Mouse (Mus musculus) small intestine, adult 2 months (tissue): ENCODE measurements around the gene Rpa2. TPM values are rescaled to one million over a fixed set of nuclear protein-coding genes. Genes with fewer than 3 reads are reported as not detected.
"Not testable (repeated sequence)": the region's sequence is repeated elsewhere in the genome, so short reads cannot be mapped to it uniquely, and the experiment has no call there.

Experiments used
- H3K27ac ChIP-seq: fragments of 200-500 bp; 2 replicates; pipeline ENCODE4 v1.5.1; 2012; ENCODE audit warnings: low read depth, low read length, control low read depth, inconsistent platforms; ENCODE audit not compliant: insufficient read depth
- H3K27me3 ChIP-seq: fragments of 200-500 bp; 2 replicates; pipeline ENCODE4 v1.6.1; 2012; ENCODE audit warnings: mild to moderate bottlenecking, moderate library complexity, low read length, inconsistent platforms; ENCODE audit not compliant: control insufficient read depth, insufficient read depth
- H3K36me3 ChIP-seq: fragments of 200-500 bp; 2 replicates; pipeline ENCODE4 v1.6.1; 2012; ENCODE audit warnings: mild to moderate bottlenecking, low read length, control low read depth, inconsistent platforms; ENCODE audit not compliant: control insufficient read depth, insufficient read depth
- H3K4me1 ChIP-seq: fragments of 200-500 bp; 2 replicates; pipeline ENCODE4 v1.6.1; 2012; ENCODE audit warnings: low read length, inconsistent platforms, mixed read lengths; ENCODE audit not compliant: control insufficient read depth, insufficient read depth, insufficient read length
- H3K4me3 ChIP-seq: fragments of 200-500 bp; 2 replicates; pipeline ENCODE4 v1.5.1; 2012; ENCODE audit warnings: low read depth, mild to moderate bottlenecking, control low read depth, inconsistent platforms, low read length, moderate library complexity
- CTCF ChIP-seq: fragments of 200-500 bp; IDR thresholded peaks from 2 replicates; pipeline ENCODE4 v1.5.1; 2012; ENCODE audit warnings: low read depth, mild to moderate bottlenecking, control low read depth, inconsistent platforms, low read length, moderate library complexity, mixed read lengths; ENCODE audit not compliant: insufficient replicate concordance, insufficient read length; ENCODE audit errors: extremely low read depth
- POLR2A ChIP-seq: fragments of 200-500 bp; IDR thresholded peaks from 2 replicates; pipeline ENCODE4 v1.6.1; 2012; ENCODE audit warnings: low read depth, mild to moderate bottlenecking, control low read depth, inconsistent platforms, low read length, moderate library complexity
- WGBS: fragments of 180-500 bp; shearing (Covaris S2); methylation state at CpG from one replicate; pipeline ENCODE4 v1.1.7; 2018; 5-methylcytosine and 5-hydroxymethylcytosine counted together
- polyA plus RNA-seq: library from polyadenylated mRNA; depleted of rRNA; stranded (reverse); fragments of >200 nt; gene quantifications from 2 replicates; pipeline ENCODE4 v1.2.3, GENCODE M21; 2012

The Rpa2 gene
- polyA plus RNA-seq, 1 experiment, result 8.7 TPM

- no peak overlapping the region for H3K4me3 ChIP-seq
- H3K27me3 ChIP-seq, result no peaks in the 10 kb centered on the region
- no peaks in the 10 kb centered on the region for H3K36me3 ChIP-seq
- H3K27ac ChIP-seq, result peak overlapping the region; percentile 65
- 70% methylated on average over 1 of the region's 1 CpGs for WGBS
- no peak for TF ChIP-seq POLR2A
- TF ChIP-seq CTCF, result no peak
- H3K4me1 ChIP-seq, result peaks cover 4% of the 10 kb centered on the region
Measured at GRCm38 (mm10) chr4:132797461-132797860, 29.3 kb downstream of the Rpa2 start.

GRCm38 (mm10) chr4:132798028-132798427 lies 29.9 kb downstream of the Rpa2 start:
- H3K4me3 ChIP-seq, result no peak overlapping the region
- 62% methylated on average over 4 of the region's 4 CpGs for WGBS
- peaks cover 4% of the 10 kb centered on the region for H3K4me1 ChIP-seq
- TF ChIP-seq CTCF (no peak), POLR2A (no peak)
- H3K27me3 ChIP-seq, result no peaks in the 10 kb centered on the region
- peak overlapping the region; percentile 65; the same call in 1 of the 2 replicates for H3K27ac ChIP-seq
- no peaks in the 10 kb centered on the region for H3K36me3 ChIP-seq

- H3K27me3 ChIP-seq, H3K4me1 ChIP-seq, H3K36me3 ChIP-seq, H3K4me3 ChIP-seq, H3K27ac ChIP-seq: not testable (repeated sequence)
- WGBS, result 84% methylated on average over 3 of the region's 3 CpGs
Measured at GRCm38 (mm10) chr4:132798666-132799065, 30.5 kb downstream of the Rpa2 start.

- Histone ChIP-seq H3K4me3 (no peak overlapping the region), H3K27me3 (no peaks in the 10 kb centered on the region), H3K27ac (no peak overlapping the region), H3K4me1 (peaks cover 6% of the 10 kb centered on the region), H3K36me3 (no peaks in the 10 kb centered on the region)
- WGBS, result 81% methylated on average over 4 of the region's 4 CpGs
- TF ChIP-seq POLR2A, result no peak
- no peak for TF ChIP-seq CTCF
Measured at GRCm38 (mm10) chr4:132799845-132800244, 31.7 kb downstream of the Rpa2 start.

- H3K4me3 ChIP-seq, result no peak overlapping the region
- peaks cover 9% of the 10 kb centered on the region; the same call in 1 of the 2 replicates for H3K4me1 ChIP-seq
- WGBS, result 85% methylated on average over 18 of the region's 18 CpGs
- H3K27me3 ChIP-seq, result no peaks in the 10 kb centered on the region
- TF ChIP-seq POLR2A (no peak), CTCF (no peak)
- peak overlapping the region; percentile 53 for H3K27ac ChIP-seq
- no peaks in the 10 kb centered on the region for H3K36me3 ChIP-seq
Measured at GRCm38 (mm10) chr4:132801176-132802077, 33.3 kb downstream of the Rpa2 start.

GRCm38 (mm10) chr4:132802171-132802637 lies 34.1 kb downstream of the Rpa2 start:
- no peak for TF ChIP-seq POLR2A
- no peak for TF ChIP-seq CTCF
- Histone ChIP-seq H3K4me3 (peak overlapping the region; percentile 21; the same call in 1 of the 2 replicates), H3K27me3 (no peaks in the 10 kb centered on the region)

GRCm38 (mm10) chr4:132803212-132803611 lies 35.1 kb downstream of the Rpa2 start:
- TF ChIP-seq CTCF, result no peak
- TF ChIP-seq POLR2A, result no peak
- Histone ChIP-seq H3K27ac (no peak overlapping the region), H3K27me3 (no peaks in the 10 kb centered on the region), H3K4me1 (peaks cover 9% of the 10 kb centered on the region; the same call in 1 of the 2 replicates), H3K36me3 (no peaks in the 10 kb centered on the region), H3K4me3 (no peak overlapping the region)
- WGBS, result 82% methylated on average over 5 of the region's 5 CpGs

More at GRCm38 (mm10) chr4:132802171-132802637, 34.1 kb downstream of the Rpa2 start:
- WGBS, result 66% methylated on average over 16 of the region's 16 CpGs
- no peaks in the 10 kb centered on the region for H3K36me3 ChIP-seq
- H3K27ac ChIP-seq, result peak overlapping the region; percentile 53
- H3K4me1 ChIP-seq, result peaks cover 9% of the 10 kb centered on the region; the same call in 1 of the 2 replicates
